ENCODE assay signal across 25 mouse cellular contexts in the genomic region with DNA sequence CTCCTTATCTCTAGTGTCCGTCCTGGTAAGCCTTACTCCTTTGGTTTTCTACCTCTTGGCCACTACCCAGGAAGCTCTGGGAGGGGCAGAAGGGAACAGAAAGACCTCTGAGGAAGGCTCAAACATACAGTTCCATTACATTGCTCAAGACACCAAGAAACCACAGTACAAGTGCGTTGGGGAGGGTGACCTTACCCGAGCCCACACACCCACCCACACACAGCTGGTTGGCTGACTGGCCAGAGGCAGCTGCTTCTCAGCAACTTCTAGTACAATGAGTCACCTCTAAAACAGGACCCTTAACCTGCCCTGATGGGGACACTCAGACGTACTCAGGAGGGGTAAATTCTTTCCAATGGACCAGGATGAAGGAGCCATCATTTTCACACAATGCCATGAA. TPM values are rescaled to one million over a fixed set of nuclear protein-coding genes. Genes with fewer than 3 reads are reported as not detected.
DNase-seq lines count a peak whose midpoint lies in the region; ATAC-seq and TF ChIP-seq lines count a peak whose summit lies in the region.
"Had no signal": no experiment of that assay in that cellular context is flagged by ENCODE, and none has a peak within 500 bp of the region (broad histone marks: within the 10 kb centered on the region; RNA-seq: fewer than 3 reads in every experiment).

No protein-coding gene starts in this region.

- ATAC-seq in intestine, embryonic 14.5 days (replicated peaks; ENCODE audit: low FRiP score, low TSS enrichment, low read depth): no peak
- ATAC-seq in intestine, embryonic 15.5 days: no peak
- ATAC-seq in megakaryocyte progenitor cell, adult 5-6 weeks (replicated peaks; ENCODE audit: poor library complexity): peak; percentile 69
- ATAC-seq in forebrain, embryonic 13.5 days: no peak
- ATAC-seq in midbrain, embryonic 13.5 days: no peak
- ATAC-seq: activated CD4-positive, CD25-positive, alpha-beta regulatory T cell, adult 4 months; liver, postnatal 0 days had no signal

- no peak overlapping the region for H3K4me2 ChIP-seq in intestine, embryonic 14.5 days (ENCODE audit: low read length)
- no peak overlapping the region for H3K4me2 ChIP-seq in intestine, embryonic 15.5 days (replicated peaks)
- H3K4me2 ChIP-seq in forebrain, embryonic 13.5 days: no peak overlapping the region
- no peak overlapping the region for H3K4me2 ChIP-seq in midbrain, embryonic 13.5 days (replicated peaks)
- H3K4me2 ChIP-seq: heart, embryonic 15.5 days; hindbrain, embryonic 15.5 days; limb, embryonic 15.5 days; neural tube, embryonic 13.5 days had no signal

- 57% methylated on average over 4 of the region's 4 CpGs for WGBS in intestine, embryonic 14.5 days
- WGBS in intestine, embryonic 15.5 days: 66% methylated on average over 4 of the region's 4 CpGs
- 7% methylated on average over 4 of the region's 4 CpGs for WGBS in bone marrow, adult 2 months
- WGBS in forebrain, embryonic 13.5 days: 80% methylated on average over 4 of the region's 4 CpGs
- 75% methylated on average over 4 of the region's 4 CpGs for WGBS in midbrain, embryonic 13.5 days

- no peak for TF ChIP-seq CTCF in bone marrow, adult 2 months (IDR thresholded peaks at IDR 0.05; ENCODE audit: control insufficient read depth, insufficient read depth, low read length)

- H3K4me3 ChIP-seq in intestine, embryonic 14.5 days (ENCODE audit: low read depth, low read length): no peak overlapping the region
- H3K4me3 ChIP-seq in intestine, embryonic 15.5 days (replicated peaks): no peak overlapping the region
- H3K4me3 ChIP-seq in bone marrow, adult 2 months (replicated peaks; ENCODE audit: control insufficient read depth, low read depth, low read length): no peak overlapping the region
- H3K4me3 ChIP-seq in forebrain, embryonic 13.5 days: no peak overlapping the region
- no peak overlapping the region for H3K4me3 ChIP-seq in midbrain, embryonic 13.5 days (replicated peaks)
- H3K4me3 ChIP-seq: gastrocnemius, adult 2 months; heart, embryonic 15.5 days; hindbrain, embryonic 15.5 days; limb, embryonic 15.5 days; midbrain, embryonic 10.5 days; neural tube, embryonic 13.5 days had no signal

- H3K36me3 ChIP-seq in intestine, embryonic 14.5 days (ENCODE audit: control insufficient read depth, insufficient read depth, low read length): no peaks in the 10 kb centered on the region
- H3K36me3 ChIP-seq in intestine, embryonic 15.5 days: no peaks in the 10 kb centered on the region
- H3K36me3 ChIP-seq in forebrain, embryonic 13.5 days (ENCODE audit: poor library complexity, severe bottlenecking): no peaks in the 10 kb centered on the region
- H3K36me3 ChIP-seq in midbrain, embryonic 13.5 days: no peaks in the 10 kb centered on the region
- H3K36me3 ChIP-seq: heart, embryonic 15.5 days; hindbrain, embryonic 15.5 days; limb, embryonic 15.5 days; midbrain, embryonic 10.5 days; neural tube, embryonic 13.5 days had no signal

- DNase-seq in intestine, embryonic 14.5 days (ENCODE audit: low spot score): peak; percentile 48
- DNase-seq in lung, postnatal 10 days: peak; percentile 19
- no peak for DNase-seq in kidney, adult 8-10 months
- DNase-seq: adrenal gland, postnatal 10 days; B cell, adult 2 months; cerebellum, adult 11 months; cerebellum, postnatal 14 days; embryo, embryonic 11 days; gastrocnemius, adult 2 months; heart, postnatal 4 days; kidney, postnatal 10 days; liver, postnatal 0 days; right cerebral cortex, postnatal 25 days; thymus, adult 2 months had no signal

- no peak overlapping the region for H3K27ac ChIP-seq in intestine, embryonic 14.5 days (ENCODE audit: low read depth)
- no peak overlapping the region for H3K27ac ChIP-seq in intestine, embryonic 15.5 days
- H3K27ac ChIP-seq in bone marrow, adult 2 months (ENCODE audit: control insufficient read depth, insufficient read depth, low read depth, low read length, poor library complexity): peak overlapping the region; percentile 22; the same call in 1 of the 2 replicates
- H3K27ac ChIP-seq in forebrain, embryonic 13.5 days: no peak overlapping the region
- H3K27ac ChIP-seq in midbrain, embryonic 13.5 days: no peak overlapping the region
- H3K27ac ChIP-seq: gastrocnemius, adult 2 months; heart, embryonic 15.5 days; hindbrain, embryonic 15.5 days; limb, embryonic 15.5 days; midbrain, embryonic 10.5 days; neural tube, embryonic 13.5 days had no signal

- H3K4me1 ChIP-seq in intestine, embryonic 14.5 days (replicated peaks; ENCODE audit: control insufficient read depth, insufficient read depth, low read length): no peaks in the 10 kb centered on the region
- H3K4me1 ChIP-seq in intestine, embryonic 15.5 days (replicated peaks): no peaks in the 10 kb centered on the region
- no peaks in the 10 kb centered on the region for H3K4me1 ChIP-seq in bone marrow, adult 2 months (ENCODE audit: control insufficient read depth, insufficient read depth, low read length)
- H3K4me1 ChIP-seq in forebrain, embryonic 13.5 days: no peaks in the 10 kb centered on the region
- H3K4me1 ChIP-seq in midbrain, embryonic 13.5 days (replicated peaks): no peaks in the 10 kb centered on the region
- H3K4me1 ChIP-seq: hindbrain, embryonic 15.5 days; limb, embryonic 15.5 days; midbrain, embryonic 10.5 days; neural tube, embryonic 13.5 days had no signal

- no peaks in the 10 kb centered on the region for H3K9me3 ChIP-seq in intestine, embryonic 14.5 days (ENCODE audit: control insufficient read depth, low read length)
- no peaks in the 10 kb centered on the region for H3K9me3 ChIP-seq in intestine, embryonic 15.5 days
- peaks cover 5% of the 10 kb centered on the region; the same call in 1 of the 2 replicates for H3K9me3 ChIP-seq in forebrain, embryonic 13.5 days (replicated peaks)
- H3K9me3 ChIP-seq in midbrain, embryonic 13.5 days: no peaks in the 10 kb centered on the region
- H3K9me3 ChIP-seq: hindbrain, embryonic 15.5 days; limb, embryonic 15.5 days; midbrain, embryonic 10.5 days; neural tube, embryonic 13.5 days had no signal

- H3K27me3 ChIP-seq in intestine, embryonic 14.5 days (replicated peaks; ENCODE audit: control insufficient read depth, insufficient read depth, low read length): no peaks in the 10 kb centered on the region
- H3K27me3 ChIP-seq in intestine, embryonic 15.5 days (replicated peaks): no peaks in the 10 kb centered on the region
- H3K27me3 ChIP-seq in forebrain, embryonic 13.5 days: no peaks in the 10 kb centered on the region
- H3K27me3 ChIP-seq in midbrain, embryonic 13.5 days: no peaks in the 10 kb centered on the region
- H3K27me3 ChIP-seq: heart, embryonic 15.5 days; hindbrain, embryonic 15.5 days; limb, embryonic 15.5 days; neural tube, embryonic 13.5 days had no signal

- no peak overlapping the region for H3K9ac ChIP-seq in intestine, embryonic 14.5 days (ENCODE audit: low read length)
- no peak overlapping the region for H3K9ac ChIP-seq in intestine, embryonic 15.5 days
- H3K9ac ChIP-seq in forebrain, embryonic 13.5 days: no peak overlapping the region
- no peak overlapping the region for H3K9ac ChIP-seq in midbrain, embryonic 13.5 days (replicated peaks)
- H3K9ac ChIP-seq: heart, embryonic 15.5 days; hindbrain, embryonic 15.5 days; limb, embryonic 15.5 days; liver, postnatal 0 days; neural tube, embryonic 13.5 days had no signal

- TF ChIP-seq POLR2A in bone marrow, adult 2 months (IDR thresholded peaks at IDR 0.05; ENCODE audit: borderline replicate concordance, control insufficient read depth, low read depth, low read length): no peak

RNA-seq across cellular contexts. Expression of gene Foxo3, which starts 17.3 kb away (rescaled TPM):
- polyA plus RNA-seq in intestine, embryonic 14.5 days (2014; fragmentation: Nextera tagmentation; extraction: Ambion mirVana): 9.5 and 9.9 TPM in 2 replicates
- 6.4 and 7.6 TPM in 2 replicates for polyA plus RNA-seq in intestine, embryonic 15.5 days (2015; fragmentation: Nextera tagmentation; extraction: Ambion mirVana)
- 34.9 and 51.5 TPM in 2 replicates for polyA plus RNA-seq in bone marrow, adult 2 months (2011; ENCODE audit: insufficient read depth, insufficient read length, low replicate concordance, missing spikeins)
- 19.9 and 23.7 TPM in 2 replicates for total RNA-seq in megakaryocyte progenitor cell, adult 5-6 weeks (2015)
- total RNA-seq in megakaryocyte progenitor cell, adult 5-6 weeks (2017): 20.1 and 22.8 TPM in 2 replicates
- 3.4 and 3.8 TPM in 2 replicates for polyA plus RNA-seq in forebrain, embryonic 13.5 days (2015; fragmentation: Nextera tagmentation; extraction: Ambion mirVana)
- 3.5 TPM in 2 replicates for polyA plus RNA-seq in midbrain, embryonic 13.5 days (2015; fragmentation: Nextera tagmentation; extraction: Ambion mirVana)

Comparison
In these comparisons a context has a peak if more than half of its experiments do, and no peak if none do; other contexts are left out.
1. DNase-seq: peak in intestine, embryonic 14.5 days (single experiment) and lung, postnatal 10 days (single experiment); none in kidney, adult 8-10 months (0 of 2).